Mouse (Mus musculus): ENCODE results near the gene 4930442H23Rik.

The 4930442H23Rik gene

DNA sequence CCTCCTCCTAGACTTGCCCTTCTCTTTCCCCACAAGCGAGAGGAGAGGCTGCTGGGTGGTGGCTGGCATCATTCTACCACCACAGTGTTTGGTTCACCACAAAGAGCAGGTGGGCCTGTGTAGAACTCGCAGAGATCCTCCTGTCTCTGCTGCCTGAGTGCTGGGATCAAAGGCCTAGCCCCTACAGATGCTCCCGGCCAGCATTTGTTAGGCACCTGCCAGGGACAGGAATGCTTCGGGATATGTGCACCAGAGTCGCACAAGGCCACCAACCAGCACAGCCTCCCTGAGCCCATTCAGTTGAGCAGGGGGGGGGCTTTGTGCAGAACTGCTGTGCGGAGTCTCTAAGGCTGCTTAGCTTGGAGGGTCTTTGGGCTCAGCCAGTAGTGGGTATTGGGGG is 38.3 kb downstream of the 4930442H23Rik start:
- DNase-seq (ENCODE audit: low read depth) = no peak

DNA sequence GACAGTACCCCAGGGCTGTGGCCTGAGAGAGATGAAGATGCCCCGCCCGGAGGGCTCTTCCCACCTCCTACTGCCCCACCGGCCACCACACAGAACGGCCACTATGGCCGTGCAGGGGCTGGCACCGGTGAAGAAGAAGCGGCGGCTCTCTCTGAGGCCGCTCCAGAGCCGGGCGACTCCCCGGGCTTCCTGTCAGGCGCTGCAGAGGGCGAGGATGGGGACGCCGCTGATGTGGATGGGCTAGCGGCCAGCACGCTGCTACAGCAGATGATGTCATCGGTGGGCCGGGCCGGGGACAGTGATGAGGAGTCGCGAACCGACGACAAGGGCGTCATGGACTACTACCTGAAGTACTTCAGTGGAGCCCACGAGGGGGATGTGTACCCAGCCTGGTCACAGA is 39.0 kb downstream of the 4930442H23Rik start:
- no peak for DNase-seq (ENCODE audit: low read depth)

DNA sequence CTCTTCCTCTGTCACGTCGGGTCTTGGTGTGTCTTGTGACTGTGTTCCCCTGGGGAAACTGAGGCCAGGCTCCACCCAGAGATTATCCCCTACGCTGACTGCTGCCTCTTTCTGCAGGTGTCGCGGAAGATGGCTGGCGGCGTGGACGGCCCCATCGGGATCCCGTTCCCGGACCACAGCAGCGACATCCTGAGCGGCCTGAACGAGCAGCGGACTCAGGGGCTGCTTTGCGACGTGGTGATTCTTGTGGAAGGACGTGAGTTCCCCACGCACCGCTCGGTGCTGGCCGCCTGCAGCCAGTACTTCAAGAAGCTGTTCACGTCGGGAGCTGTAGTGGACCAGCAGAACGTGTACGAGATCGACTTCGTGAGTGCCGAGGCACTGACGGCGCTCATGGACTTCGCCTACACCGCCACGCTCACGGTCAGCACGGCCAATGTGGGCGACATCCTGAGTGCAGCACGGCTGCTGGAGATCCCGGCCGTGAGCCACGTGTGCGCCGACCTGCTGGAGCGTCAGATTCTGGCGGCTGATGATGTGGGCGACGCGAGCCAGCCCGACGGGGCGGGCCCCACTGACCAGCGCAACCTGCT is 39.7 kb downstream of the 4930442H23Rik start:
- no peak for DNase-seq (ENCODE audit: low read depth)

DNA sequence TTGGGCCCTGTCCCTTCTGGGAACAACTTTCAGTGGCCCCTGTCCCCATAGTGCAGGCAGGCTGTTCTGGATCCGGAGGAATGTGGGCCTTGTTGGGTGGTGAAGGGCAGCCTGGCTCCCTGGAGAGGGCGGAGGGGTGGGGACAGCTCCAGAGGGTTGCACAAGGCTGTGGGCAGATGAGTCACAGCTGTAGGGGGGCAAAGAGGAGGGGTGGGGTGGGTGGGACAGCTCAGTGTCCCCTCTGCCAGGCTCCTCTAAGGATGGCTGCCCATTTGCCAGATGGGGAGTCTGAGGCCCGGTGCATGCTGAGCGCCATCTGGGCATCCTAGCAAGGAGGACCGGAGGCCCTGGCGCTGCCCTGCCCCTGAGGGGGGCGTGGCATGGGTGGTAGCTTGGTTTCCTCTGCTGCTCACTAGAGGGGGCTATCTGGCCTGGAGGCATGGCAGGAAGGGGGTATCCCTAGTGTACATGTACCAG is 40.5 kb downstream of the 4930442H23Rik start:
- DNase-seq (ENCODE audit: low read depth) = no peak

DNA sequence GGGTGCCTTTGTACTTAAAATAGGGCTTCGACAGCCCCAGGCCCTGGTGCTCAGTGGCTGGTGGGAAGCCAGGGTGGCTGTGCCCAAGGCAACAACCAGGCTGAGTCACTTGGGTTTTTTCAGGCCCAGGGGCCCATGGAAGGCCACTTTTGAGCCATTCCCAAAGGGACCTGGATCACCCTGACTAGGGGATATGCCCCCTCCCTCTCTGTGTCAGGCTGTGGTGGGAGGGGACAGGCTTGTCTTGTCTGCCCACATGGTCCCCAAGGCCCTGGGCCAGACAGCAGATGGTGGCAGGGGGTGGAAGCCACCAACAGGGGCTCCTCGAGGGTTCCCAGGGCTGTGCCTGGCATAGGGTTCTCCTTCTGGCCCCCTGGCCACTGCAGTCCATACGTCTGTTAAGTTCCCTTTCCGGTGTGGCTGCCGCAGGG is 41.1 kb downstream of the 4930442H23Rik start:
- DNase-seq (ENCODE audit: low read depth) = no peak

DNA sequence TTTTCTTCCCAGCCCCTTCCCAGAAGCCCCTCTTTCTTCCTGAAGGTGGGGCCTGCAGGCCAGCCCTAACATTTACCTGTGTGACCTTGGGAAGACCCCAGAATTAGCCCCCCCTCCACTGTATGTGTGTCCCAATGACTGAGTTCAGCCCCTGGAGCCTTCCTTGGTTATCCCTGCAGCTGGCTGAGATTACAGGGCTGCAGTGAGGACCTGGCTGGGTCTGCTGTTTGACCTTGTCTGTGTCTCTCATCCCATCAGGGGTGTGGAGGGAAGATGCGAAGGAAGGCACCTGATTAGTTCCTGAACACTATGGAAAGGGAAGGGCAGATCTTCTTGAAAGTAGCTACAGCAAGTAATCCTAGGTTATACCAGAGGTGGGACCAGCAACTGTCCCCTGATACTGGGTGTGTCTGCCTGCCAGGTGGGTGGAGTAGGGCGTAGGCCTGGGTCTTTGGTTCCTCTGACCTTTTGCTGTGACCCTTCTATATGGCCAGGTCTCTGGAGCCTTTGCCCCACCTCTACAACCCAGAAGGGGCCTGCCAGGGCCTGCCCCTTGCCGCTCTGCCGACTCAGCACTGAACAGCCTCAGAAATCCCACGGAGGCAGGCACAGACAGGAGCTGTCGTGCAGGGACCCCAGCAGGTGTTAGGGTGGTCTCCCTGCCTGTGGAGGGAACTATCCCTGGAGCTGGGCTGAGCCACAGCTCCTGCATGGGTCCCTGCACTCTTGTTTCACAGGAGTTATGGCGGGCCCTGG is 42.0 kb downstream of the 4930442H23Rik start:
- no peak for DNase-seq (ENCODE audit: low read depth)

DNA sequence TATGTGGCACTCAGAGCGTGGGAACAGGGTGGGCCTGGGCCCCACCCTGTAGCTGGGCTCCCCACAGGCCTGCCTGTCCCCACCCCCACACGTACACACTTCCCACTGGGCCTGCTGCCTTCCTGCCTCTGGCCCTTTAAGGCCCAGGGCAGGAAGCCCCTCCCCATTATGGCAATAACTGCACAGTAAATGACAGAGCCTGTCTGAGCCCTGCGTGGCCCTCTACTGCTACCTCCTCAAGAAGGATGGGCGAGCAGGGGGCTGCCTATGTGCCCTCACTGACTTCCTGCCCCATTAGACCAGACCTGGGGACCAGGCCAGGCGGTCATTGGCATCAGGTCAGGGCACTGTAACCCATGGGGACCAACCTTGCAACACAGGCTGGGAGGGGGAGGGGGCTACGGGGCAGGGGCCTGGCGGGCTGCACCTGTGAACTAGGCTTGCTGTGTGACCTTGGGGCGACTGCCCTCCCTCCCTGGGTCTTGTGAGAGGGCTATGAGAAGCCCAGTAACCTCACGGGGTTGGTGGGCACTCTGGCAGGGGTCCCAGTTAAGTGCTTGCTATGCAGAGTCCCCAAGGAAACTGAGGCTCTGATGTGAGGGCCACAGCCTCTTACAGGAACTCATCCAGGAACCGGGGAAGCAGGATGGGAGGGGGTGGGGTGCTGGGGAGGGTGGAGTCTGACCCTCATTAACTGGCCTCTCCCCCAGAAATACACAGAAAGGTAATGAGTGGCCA is 42.8 kb downstream of the 4930442H23Rik start:
- no peak for DNase-seq (ENCODE audit: low read depth)

DNA sequence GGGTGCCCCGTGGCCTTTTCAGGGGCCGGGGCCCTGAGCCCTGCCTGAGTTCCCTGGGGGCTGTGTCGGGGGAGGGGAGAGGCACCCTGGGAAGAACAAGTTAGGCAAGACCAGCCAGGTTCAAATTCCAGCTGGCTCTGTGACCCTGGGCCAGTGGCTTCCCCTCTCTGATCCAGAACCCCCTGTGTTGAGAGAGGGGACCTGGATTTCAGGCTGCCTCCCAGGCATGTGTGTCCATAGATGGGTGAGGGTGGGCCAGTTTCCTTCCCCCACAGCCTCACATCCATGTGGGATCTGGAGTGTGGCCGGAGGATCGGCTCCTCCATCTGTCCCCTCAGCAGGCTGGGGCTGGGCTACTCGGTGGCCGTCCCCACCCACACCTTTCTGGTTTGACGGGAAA is 43.6 kb downstream of the 4930442H23Rik start:
- DNase-seq (ENCODE audit: low read depth) = no peak

DNA sequence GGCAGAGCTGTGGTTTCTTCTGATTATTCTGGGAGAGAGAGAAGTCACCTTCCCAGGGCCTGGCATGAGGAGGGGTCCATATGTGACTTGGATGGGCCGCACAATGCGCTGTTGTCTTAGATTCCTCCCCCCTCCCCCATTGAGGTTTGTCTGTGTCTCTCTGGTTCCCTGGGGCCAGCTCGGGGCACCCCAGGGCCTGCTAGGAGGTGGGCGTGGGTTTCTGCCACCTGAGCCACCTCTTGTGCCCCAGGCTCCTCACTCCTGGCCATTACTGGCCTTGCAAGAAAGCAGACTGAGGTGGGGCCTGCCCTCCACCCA is 44.2 kb downstream of the 4930442H23Rik start:
- DNase-seq (ENCODE audit: low read depth) = no peak

DNA sequence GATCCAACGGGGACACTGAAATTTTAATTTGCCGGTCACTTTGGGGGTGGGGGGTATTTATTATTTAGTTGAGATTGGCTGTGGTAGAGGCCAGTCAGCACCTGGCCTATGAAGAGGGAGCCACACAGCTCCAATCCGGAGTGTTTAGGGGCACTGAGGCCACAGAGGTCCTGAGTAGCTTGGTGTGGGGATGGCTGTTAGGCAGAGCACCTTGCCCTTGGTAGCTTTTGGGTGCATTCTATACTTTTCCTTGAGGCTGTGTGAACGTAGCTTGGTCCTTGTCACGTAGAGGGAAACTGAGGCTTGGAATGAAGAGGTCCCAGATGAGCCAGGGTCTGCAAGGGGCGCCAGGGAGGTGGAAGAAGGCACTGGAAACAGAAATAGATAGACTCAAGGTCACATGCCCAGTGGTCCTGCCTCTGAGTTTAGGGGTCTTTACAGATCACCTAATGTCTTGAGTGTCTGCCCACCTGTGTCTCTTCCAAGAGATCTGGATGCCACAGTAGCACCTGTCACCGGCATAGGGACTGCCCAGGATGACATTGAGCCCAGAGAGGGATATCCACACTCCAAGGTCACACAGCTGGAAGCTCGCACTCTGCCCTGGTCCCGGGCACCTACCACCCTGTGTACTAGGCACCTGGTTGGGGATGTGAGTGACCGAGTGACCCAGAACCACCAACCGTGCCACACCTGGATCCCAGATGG is 44.7 kb downstream of the 4930442H23Rik start:
- no peak for DNase-seq (ENCODE audit: low read depth)

DNA sequence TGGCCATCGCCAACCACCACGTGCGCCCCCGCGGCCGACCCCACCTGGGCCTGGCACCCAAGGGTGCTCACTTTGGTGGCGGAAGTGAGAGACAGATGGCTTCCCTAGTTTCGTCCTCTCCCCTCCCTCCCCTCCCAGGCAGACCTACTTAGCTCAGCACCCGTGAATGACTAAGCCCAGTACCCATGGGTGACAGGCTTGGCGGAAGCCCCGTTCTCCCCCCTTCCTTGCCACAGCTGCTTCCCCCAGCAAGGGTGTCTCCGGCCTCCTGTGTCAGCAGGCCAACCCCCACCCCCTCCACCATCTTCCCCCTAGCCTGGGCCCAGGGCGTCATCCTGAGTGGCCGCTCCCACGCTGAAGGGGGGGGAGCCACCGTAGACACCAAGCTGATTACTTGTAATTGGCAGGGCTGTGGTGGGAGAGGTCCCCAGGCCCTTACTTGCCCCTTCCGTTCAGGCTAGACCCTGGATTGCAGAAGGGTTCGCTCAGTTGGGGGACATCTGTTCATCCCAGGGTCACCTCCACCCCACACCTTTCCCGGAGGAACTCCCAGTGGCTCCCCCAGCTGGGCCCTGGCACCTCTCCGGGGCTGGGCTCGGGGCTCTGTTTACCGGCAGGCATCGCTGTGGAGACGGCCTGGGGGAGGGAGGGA is 45.4 kb downstream of the 4930442H23Rik start:
- DNase-seq (ENCODE audit: low read depth) = no peak

DNA sequence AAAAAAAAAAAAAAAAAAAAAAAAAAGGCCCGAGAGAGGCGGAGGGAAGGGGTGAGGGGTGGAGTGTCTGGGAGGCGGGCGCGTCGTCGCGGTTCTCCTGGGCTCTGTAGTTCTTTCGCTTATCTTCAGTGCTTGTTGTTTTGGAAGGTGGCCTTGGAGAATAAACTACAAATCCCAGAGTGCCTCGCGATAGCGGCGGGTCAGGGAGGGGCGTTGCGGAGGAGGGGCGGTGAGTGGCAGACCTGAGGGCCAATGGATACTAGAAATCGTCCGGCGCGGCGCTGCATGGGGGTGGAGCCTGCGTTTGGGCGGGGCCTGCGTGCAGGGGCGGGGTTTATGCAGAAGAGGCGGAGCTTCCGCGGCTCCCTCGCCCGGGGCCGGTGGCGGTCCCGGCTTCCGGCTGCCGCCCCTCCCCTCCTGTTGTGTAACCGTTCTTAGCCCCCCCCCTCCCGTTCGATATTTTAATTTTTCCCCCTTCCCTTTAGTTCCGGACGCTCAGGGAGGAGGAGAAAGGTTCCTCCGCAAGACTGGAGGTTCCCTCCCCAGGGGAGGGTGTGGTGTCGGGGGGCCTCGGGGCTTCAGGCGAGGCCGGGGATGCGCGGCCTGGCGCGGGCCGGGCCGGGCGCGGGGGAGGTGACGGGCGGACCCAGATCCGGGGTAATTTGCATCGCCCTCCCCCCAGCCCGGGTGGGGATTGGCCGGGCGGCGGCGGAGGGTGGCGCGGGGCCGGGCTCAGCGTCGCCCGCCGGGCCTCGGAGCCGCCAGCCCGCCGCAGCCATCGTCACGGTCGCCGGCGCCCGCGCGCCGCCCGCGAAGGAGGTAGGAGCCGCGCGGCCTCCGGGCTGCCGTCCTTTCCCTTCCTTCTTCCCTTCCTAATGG is 46.2 kb downstream of the 4930442H23Rik start:
- peak; percentile 95 for DNase-seq (ENCODE audit: low read depth)

DNA sequence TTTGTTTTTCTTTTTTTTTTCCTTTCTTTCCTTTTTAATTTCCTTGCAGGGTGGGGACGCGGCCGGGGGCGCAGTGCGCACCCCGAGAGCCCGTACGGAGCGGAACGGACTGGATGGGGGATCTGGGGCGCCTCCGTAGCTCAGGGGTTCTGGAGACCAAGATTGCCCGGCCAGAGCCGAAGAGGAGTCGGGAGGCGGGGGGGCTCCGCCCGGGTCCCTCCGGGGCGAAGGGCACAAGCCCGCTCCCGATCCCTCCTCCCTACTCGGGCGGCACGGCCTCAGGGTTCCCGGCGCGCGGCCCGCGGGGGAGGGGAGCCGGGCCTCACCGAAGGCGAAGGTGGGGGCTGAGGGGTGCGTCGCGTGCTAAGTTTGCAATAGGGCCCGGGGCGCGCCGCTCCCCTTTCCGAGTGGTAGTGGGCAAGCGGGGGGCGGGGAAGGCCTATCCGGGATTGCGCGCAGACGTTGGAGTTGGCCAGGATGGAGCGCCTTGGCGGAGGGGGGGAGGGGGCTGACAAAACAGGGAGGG is 46.9 kb downstream of the 4930442H23Rik start:
- no peak for DNase-seq (ENCODE audit: low read depth)

DNA sequence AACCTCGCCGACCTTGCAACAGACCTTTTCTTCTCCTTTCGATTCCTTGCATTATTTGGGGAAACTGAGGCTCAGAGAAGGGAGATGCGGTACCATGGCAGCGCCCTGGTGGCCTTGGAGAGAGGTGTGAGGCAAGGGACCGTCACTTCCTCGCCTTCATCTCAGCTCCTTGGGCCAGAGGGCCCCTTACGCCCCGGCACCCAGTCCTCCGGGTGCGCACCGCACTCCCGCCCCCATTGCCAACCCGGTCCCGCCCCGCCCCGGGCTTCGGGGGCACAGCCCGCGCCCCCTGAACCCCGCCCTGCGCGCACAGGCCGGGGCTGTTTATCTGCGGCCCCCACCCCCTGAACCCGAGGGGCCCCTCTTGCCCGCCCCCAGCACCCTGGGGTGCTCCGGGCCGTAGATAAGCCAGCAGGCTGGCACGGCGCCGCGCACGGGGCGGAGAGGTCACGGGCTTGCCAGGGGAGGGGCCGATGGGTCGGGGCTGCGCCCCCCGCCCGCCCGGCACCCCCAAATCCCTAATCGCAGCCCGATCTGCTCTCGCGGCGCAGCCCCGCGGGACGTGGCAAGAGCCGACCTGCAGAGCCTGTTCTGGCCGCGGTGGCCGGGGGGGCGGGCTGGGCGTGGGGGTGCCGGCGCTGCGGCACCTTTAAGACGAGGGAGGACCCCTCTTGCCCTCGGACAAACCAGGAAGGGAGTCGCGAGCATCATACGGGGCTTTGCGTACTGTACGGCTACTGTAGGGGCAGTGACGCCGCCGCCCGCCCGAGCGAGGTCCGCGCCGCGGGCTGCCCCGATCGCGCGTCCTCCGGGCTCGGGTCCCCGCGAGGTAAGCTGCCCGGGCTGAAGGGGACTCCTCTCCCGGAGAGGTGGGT is 47.6 kb downstream of the 4930442H23Rik start:
- no peak for DNase-seq (ENCODE audit: low read depth)

DNA sequence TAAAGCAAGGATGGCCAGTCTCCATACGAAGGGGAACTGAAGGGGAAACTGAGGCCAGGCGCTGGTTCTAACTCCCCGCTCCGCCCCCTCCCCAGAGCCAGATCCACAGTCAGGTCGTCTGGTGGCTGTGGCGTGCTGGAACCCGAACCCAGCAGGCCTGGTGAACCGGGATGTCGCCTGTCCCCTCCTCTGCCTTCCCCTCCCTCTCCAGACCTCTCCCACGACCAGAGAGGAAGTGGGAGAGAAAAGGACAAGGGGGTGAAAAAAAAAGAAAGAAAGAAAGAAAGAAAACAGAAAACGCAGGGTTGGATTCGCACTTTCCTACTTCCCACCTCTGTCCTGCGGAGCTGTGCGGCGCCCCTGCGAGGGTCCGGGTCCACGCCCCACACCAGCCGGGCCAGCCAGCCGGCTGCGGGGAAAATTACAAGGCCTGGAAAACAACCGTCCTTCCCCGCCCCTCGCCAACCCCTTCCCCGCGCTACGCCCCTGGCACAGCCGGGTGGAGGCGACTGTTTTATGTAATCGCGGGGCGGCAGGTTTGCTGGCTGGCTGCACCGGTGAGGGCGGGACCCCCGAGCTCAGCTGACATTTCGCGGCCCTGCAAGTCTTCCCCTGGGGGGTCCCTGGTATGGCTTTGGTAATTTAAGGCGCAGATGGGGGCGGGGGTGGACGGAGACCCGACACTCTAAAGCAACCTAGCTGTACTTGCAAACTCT is 48.5 kb downstream of the 4930442H23Rik start, which contains the start of gene Zbtb7a:
TSS of gene Zbtb7a (plus strand) at position 255 of the 716 bp plus-strand sequence.
- DNase-seq (ENCODE audit: low read depth) = no peak

DNA sequence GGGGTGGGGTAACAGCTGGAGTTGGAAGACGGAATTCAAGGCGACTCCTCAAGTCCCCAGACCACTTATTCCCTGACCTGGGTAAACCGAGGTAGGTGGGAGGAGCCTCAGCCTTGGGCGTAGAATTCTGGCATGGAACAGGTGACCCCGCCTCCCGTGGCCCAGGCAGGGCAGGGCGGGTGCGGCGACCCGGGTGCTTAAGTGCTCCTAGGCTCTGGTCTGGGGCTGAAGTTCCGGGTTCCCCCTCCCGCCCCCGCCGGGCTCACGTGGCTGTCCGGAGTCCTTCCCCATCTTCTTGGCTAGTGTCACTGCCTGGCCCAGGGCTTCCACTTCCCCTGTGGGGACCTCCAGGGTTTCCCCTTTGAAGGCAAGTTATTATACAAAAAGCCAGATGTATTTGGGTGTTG is 49.5 kb downstream of the 4930442H23Rik start:
- no peak for DNase-seq (ENCODE audit: low read depth)

Measured in c-Kit-positive CD71-negative TER-119-negative erythroid progenitor cells, embryonic 14.5 days (primary cell).